Mouse (Mus musculus): ENCODE measurements at regions not wholly inside any gene's neighbourhood (a gene's known extent, or its start where the extent isn't known, plus 50 kb on each side); places are given as distances from the start of the nearest gene placed in this dataset.

DNA sequence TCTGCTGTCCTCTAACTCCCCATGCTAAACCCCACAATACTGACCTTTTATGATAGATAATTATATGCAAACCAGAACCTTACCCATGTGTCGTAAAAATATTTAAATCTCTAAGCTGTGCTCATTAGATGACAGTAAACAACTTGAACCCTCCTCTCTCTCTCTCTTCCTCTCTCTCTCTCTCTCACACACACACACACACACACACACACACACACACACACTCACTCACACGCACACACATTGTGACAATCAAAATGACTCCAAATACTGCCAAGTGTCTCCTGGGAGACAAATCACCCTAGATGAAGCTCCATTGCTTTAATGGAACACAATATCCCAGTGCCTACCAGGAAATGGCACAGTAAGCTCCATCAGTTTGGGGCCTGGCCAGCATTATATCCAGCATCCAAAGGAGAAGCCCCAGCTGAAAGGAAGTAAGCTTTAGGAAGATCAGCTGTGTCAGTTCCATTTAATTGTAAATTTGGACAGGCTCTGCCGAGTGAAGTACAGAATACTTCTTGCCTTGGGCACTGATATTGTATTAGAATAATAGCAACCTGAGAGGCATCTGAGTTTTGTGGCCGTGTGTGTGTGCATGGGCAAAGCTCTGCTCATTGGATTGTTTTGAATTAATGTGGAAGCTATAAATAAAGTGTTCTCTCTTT lies 220.7 kb downstream of the Fam84b start:
- DNase-seq (ENCODE audit: low spot score in 2 of 2) = no peak

DNA sequence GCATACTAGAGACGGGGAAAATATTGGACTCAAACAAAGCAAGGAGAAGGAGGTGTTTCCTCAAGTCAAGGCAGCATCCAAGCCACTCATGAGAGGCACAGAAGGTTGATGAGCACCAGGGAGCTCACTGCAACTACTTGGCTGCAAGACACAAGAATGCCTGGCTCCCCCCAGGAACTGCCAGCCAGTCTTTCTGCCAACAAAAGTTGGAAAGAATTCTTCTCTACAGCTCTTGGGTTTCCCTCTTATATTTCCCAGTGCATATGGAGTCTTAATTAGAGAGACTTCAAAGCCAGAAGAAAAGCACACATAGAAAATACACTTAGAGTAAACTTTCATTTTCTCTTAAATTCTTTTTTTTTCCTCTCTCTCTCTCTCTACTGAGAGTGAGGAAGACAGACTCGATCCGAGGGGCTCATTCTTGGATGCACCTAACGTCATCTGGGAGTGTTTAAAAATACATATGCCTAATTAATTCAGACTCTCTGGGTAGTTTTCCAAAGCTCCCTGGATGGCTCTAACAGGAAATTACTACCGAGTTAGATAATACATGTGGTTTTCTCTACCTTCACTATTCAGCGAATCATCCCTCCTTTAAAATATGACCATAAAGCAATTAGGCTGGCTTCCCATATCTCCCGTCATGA lies 222.7 kb downstream of the Fam84b start:
- no peak for DNase-seq (ENCODE audit: low spot score in 2 of 2)

DNA sequence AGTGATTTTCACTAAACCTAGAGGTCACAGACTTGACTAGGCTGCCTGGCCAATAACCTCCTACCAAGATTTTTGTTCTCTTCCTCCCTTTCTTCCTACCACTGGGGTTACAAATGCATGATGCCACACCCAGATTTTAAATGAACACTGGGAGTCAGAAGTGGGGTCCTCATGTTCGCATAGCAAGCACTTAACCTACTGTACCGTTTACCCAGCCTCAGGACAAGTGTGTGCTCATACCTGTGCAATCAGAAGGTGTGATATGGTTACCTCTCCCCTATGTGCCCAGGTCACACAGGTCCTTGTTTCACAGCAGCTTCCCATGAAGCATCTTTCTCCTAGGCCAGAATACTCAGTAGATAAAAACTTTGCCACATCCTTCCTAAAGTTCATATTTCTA lies 234.8 kb downstream of the Fam84b start:
- DNase-seq (ENCODE audit: low spot score in 2 of 2) = no peak

DNA sequence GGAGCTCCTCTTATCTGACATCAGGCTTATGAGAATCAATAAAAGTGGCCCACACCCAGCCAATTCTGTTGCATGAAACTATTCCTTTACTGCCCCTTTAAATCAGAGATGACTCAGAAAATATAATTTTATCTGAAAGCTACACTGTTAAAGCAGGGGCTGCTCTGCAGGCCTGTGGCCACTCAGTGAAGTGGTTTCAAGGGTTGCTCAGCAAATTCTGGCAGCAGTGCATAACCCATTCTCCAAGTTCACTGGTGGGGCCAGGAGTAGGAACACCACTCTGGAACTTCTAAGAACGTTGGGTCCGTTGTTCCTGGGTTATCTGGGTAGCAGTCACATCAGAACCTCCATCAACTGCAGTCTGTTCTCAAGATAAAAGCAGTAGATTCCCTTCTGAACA lies 236.2 kb downstream of the Fam84b start:
- DNase-seq (ENCODE audit: low spot score in 2 of 2) = no peak

DNA sequence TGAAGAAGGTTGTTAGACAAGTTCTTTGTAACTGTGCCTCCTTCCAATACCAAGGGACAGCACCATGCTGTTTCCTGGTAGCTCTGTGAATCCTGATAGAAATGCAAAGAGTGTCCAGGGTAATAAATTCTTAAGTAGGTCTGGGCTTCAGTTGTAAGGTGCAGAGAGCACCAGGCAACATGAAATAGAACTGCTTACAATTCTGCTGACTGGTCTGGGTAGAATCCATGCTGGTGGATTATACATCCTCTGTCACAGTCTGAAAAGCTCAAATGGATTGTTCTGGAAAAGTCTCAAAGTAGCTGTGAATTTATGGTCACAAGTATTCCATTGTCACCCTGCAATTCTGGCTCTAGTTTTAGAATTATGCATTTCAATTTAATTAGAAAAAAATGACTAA lies 251.7 kb downstream of the Fam84b start:
- no peak for DNase-seq (ENCODE audit: low spot score in 2 of 2)

DNA sequence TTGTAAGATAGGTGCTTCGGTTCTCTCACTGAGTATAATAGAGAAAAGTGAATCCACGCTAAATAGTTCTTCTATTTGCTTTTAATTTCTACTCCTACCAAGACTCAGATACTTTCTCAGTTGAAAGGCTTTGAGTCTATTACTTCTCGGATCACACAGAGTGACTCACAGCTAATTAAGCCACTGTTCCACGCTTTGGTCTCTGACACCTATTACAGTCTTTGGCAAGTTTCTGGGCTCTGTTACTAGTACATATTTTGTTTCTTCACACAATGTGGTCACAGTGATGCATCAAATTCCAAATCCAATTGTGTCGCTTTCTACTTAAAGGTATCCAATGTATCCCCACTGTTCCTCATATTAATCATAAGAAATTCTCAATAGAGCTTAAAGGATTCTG lies 276.5 kb downstream of the Fam84b start:
- DNase-seq (ENCODE audit: low spot score in 2 of 2) = no peak

DNA sequence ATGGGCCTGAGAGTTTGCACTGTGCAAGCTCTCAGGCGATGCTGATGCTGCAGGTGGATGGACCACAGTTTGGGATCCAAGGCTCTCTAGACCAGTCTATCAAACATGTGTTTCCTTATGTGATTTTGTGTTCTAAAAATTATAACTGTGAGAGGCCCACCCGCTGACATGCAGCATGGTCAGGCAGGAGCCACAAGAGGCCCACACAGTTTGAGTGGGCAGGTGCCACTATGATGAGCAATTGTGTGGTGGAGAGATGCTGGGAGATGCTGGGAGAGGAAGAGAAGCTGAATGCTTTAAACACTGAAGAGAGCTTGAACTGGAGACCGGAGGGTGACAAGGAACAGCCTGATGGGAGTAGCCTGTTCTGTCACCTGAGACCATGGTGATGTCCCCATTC lies 287.3 kb downstream of the Fam84b start:
- no peak for DNase-seq (ENCODE audit: low spot score in 2 of 2)

DNA sequence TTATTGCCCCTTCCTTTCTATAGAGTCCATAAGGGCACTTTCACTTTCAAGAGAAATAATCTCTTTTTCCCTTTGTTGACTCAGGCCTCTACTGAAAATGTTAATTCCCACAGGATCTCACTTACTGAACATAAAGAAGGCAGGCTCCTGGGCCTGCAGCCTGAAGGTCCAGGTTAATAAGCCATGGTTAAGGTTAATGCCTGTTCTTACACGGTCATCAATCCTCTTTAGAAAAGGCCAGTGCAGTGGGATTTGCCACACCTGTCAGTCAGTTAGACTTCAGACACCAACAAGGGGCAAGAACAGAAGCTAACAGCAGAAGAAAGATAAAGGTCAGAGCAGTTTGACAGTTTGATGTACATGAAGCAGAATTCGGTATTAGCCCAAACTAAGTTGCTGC lies 288.6 kb downstream of the Fam84b start:
- DNase-seq (ENCODE audit: low spot score in 2 of 2) = no peak

DNA sequence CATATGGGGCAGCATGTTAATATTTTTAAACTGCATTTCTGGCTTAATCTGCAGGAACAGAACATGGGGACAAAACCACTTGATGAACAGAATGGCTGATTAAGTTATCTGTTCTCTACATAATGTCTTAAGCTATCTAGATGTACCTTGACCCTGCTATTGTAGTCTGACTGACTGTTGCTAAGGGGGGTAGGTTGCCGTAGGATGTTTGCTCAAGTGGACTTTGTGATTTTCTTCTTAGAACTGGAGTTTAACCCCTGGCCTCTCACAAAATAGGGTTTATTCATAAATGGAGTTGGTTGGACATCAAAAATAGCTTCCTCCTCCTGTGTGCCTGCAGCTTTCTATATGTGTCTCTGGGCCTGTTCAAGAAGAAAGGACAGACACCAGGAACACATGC lies 292.9 kb downstream of the Fam84b start:
- no peak for DNase-seq (ENCODE audit: low spot score in 2 of 2)

DNA sequence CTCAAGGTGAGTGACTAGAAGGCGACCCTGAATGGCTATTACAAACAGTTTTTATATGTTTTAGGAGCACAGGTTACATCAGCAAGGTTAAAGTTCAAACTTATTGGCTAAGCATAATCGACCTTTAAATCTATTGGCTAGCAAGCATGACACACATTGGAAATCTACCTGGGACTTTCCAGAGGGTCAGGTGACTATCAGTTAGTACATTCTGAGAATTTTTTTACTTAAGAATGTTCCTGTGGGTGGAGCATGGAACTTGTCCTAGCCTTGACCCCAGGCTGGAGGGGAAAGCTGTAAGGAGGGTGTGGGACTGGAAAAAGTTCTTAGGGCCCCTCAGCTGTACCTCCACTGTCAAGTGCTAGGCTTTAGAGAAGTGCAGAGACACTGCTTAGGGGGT lies 297.9 kb downstream of the Fam84b start:
- no peak for DNase-seq (ENCODE audit: low spot score in 2 of 2)

DNA sequence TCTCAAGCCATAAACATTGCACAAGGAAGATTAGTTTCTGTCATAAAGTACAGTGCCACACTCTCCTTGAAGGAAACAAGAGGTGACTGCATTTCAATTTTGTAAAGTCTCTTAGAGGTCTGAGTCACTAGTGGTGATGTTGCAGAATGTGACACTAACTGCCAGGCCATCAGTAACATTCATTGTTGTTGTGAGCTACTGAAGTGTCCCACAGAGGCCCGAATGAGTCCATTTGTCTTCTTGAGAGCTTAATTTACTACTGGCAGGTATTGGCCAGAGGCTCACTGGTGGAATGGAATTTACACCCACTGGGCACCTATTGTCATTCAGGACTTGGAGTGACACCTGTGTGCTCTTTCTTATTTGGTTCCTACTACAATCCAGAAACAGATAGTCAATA lies 299.0 kb downstream of the Fam84b start:
- DNase-seq (ENCODE audit: low spot score in 2 of 2) = no peak

DNA sequence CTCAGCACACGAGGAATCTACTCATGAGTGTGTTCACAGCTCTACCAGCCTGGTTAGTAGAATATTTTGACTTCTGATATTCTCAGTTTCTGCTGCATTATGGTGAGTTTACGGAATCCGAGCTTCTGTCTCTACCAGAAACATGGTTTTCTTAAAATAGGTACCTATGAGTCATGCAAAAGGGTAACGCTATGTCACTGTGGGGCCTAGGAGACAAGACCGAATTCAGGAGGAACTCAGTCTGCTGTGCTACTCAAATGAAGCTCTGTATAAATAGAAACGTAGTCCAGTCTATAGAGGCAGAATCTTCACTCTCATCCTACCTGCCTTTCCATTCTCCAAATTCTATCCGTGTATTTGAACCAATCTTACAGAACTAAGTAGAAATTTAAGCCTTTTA lies 305.5 kb downstream of the Fam84b start:
- no peak for DNase-seq (ENCODE audit: low spot score in 2 of 2)

DNA sequence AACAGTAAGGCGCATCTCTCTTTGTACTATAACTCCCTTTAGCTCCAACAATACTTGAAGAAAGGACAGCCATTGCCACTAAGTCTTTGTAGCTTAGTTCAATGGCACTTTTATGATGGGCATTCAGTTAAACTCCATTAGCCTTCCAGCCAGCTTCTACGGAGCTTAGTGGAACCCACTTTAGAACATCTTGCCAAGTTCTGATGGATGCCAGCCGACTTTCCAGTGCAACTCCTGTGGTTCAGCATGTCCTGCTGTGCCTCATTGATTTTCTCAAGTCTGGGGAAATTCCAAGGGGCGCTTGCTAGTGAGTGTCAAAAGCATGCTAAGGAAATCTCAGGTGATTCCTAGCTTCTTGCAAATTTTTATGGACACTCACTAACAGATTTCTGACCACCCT lies 316.4 kb downstream of the Fam84b start:
- DNase-seq (ENCODE audit: low spot score in 2 of 2) = no peak

DNA sequence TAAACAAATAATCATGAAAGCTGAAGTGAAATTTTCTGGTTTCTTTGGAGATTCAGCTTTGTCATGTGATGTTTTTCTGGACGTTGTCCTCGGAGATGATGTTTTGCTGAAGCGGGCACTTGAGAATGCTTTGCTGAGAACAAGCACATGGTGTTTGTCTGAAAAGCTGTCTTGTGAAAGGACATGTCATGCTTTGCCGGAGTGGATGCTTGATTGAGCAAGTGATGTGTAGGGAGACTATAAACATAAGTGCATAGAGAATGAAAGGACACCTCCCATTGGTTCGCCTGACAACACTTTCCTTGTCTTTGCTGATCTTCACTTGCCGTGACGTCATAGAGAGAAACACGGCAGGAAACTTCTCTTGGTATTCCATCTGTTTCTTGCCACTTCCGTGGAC lies 318.9 kb downstream of the Fam84b start:
- DNase-seq (ENCODE audit: low spot score in 2 of 2) = no peak

DNA sequence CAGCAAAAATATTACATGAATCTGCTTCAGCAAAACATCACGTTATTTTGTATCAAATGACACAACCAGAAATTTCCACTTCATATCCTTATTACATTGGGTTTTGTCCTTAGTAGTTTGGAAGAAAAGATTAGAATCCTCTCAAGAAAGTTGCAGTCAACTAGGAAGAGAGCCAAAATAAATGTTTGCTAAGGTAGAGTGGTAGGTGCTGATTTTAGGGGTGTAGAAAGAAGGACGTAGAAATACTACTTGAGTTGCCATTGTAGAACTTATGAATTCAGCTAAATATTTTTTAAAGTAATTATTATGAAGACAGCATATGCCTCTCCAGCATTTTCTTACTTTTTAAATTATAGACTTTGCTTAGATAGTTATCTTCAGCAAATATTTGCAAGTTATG lies 336.8 kb downstream of the Fam84b start:
- no peak for DNase-seq (ENCODE audit: low spot score in 2 of 2)

DNA sequence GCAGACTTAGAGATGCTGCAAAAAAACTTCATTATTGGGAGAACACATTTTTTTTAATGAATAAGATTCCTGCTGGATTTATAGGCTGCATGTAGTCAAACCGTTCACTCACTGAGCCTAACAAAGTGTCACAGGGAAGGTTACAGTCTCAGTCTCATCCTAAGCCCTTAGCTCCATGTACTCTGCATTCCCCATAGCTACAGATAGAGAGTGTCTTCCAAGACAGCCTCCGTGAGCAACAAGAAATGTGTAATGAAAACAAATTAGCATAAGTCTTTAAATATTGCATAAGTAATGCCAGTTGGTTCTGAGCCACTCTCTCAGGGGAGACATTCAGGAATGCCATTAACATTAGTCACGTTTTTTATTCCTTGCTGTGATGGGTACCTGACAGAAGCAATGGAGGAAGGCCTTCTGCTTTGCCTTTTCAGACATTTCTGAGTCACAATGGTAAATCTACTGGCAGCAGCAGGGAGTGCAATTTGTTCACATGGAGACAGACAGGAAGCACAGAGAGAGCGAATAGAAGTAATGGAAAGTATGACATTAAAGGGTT lies 376.7 kb downstream of the Fam84b start:
- no peak for DNase-seq (ENCODE audit: low spot score in 2 of 2)

DNA sequence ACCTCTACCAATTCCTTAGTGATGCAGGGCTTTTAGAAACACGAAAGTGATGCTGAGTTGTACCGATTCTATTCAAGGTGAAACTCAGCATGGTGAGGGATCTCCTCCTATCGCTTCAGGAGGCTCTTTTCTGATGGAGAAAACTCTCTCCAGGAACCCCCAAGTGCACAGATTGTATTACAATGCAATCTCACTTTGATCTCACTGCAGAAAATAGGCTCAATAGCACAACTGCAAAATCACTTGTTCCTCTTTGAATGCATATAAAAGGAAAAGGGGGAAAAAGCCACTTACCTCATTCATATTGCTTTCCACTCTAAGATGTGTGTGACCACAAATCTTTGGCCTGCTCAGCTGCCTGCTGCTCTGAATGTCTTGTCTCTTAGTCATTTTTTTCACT lies 378.5 kb downstream of the Fam84b start:
- DNase-seq (ENCODE audit: low spot score in 2 of 2) = no peak

DNA sequence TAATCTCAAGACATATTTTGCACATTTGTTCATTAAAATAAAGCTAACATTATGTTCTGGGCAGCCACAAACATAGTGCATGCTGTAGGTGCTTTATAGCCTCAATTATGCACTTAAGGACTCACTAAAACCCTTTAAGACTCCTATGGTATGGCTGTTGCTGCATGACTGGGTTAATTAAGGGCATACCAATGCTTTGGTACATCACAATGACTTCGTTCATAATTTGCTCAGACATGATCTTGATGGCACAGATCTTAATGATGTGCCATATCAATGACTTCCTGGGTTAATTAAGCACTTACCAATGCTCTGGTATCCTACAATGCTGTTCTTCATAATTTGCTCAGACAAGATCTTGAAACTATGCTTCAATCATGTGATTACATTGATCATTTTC lies 415.5 kb upstream of the 4933412E24Rik start:
- no peak for DNase-seq (ENCODE audit: low spot score in 2 of 2)

DNA sequence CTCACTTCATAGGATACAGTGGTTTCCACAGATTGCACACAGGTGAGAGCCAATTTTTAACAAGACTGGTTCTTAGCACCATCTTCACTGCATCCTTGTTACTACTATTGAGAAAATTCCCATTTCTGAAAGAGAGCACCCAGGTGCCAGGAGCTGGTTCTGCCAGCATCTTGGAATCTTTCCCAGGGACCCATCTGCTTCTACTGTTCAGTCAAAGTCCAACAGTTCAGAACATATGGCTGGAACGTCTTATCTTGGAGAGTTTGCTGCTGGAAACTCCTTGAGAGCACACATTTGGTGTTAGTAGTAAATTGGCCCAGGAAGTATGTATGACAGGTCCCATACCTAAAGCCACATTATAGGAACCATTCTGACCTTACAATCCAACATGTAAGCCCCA lies 402.7 kb upstream of the 4933412E24Rik start:
- DNase-seq (ENCODE audit: low spot score in 2 of 2) = no peak

DNA sequence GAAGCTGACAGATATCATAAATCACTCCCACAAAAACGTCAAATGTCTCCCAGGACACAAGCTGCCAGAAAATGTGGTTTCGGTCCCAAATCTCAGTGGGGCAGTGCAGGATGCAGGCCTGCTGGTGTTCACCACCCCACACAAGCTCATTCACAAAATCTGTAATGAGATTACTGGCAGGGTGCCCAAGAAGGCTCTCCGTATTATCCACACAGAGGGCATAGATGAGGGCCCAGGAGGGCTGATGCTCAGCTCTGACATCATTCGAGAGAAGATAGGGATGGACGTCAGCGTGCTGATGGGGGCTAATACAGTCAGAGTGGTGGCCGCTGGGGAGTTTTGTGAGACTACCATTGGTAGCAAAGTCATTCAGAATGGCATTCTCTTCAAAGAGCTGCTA lies 375.9 kb upstream of the 4933412E24Rik start:
- DNase-seq (ENCODE audit: low spot score in 2 of 2) = no peak

DNA sequence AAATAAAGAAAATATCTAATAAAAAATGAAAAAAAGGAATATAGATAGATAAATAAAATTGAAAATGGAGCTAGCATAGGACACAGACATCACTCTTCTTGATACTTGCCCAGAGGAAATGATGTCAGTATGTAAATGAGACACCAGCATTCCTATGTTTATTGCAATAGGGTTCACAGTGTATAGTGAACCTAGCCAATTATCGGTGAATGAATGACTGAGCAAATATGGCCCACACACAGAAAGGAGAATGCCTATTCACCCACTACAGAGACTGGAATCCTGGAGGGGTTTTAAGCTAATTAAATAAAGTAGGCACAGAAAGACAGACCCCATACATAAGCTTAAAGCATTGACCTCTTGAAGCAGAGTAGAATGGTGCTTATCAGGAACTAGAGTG lies 373.9 kb upstream of the 4933412E24Rik start:
- DNase-seq (ENCODE audit: low spot score in 2 of 2) = no peak

DNA sequence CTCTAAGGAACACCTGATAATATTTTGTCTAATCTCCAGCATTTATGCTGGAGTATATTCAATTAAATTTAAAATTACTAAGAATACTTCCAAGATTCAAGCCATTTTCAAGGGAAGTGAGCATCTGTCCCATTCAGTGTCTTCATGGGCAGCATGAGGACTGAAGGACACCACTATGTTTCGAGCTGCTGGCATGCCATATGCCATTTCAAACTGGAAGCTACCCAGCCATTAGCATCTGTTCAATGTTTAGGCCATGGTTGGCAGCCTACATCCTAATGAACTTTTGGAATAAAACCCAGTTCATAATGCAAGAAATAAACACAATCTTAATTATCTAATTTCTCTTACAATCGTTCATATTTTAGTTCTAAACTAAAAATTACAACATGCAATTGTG lies 371.5 kb upstream of the 4933412E24Rik start:
- no peak for DNase-seq (ENCODE audit: low spot score in 2 of 2)

All from spleen, postnatal 36 days (tissue).